Mouse (Mus musculus) MEL (cell line): ENCODE results near the gene Arx. TPM values are rescaled to one million over a fixed set of nuclear protein-coding genes. Genes with fewer than 3 reads are reported as not detected.

Source experiments
- DNase-seq: peaks from one replicate; pipeline ENCODE4 v3.0.0; 2011; ENCODE audit warnings: low read depth, low spot score
- H3K27ac ChIP-seq: 2 replicates; pipeline ENCODE4 v1.5.1; 2012; ENCODE audit warnings: low read depth, mild to moderate bottlenecking, control low read depth, low read length, moderate library complexity; ENCODE audit not compliant: control insufficient read depth
- H3K27me3 ChIP-seq, 2 experiments: fragments of 150-350 bp in 1 of 2; sonication (generic) in 1 of 2; 2 replicates each; pipeline ENCODE4 v1.6.1; 2012; ENCODE audit warnings: low read length in 2 of 2, mild to moderate bottlenecking in 2 of 2, improper control_type of control experiment in 1 of 2, moderate library complexity in 1 of 2; ENCODE audit not compliant: insufficient read depth in 2 of 2, control insufficient read depth in 1 of 2
- H3K36me3 ChIP-seq, 2 experiments: 2 replicates each; pipeline ENCODE4 v1.6.1; 2012 to 2014; ENCODE audit warnings: low read length in 2 of 2, improper control_type of control experiment in 1 of 2, inconsistent platforms in 1 of 2, mild to moderate bottlenecking in 1 of 2; ENCODE audit not compliant: insufficient read depth in 2 of 2, control insufficient read depth in 1 of 2
- H3K4me1 ChIP-seq, 2 experiments: fragments of 150-350 bp in 1 of 2; sonication (generic) in 1 of 2; 2 replicates each; pipeline ENCODE4 v1.6.1; 2012; ENCODE audit warnings: low read length in 2 of 2, improper control_type of control experiment in 1 of 2, mild to moderate bottlenecking in 1 of 2; ENCODE audit not compliant: insufficient read depth in 2 of 2, control insufficient read depth in 1 of 2
- H3K4me3 ChIP-seq, 2 experiments: fragments of 150-350 bp in 1 of 2; sonication (generic) in 1 of 2; 2 replicates each; pipeline ENCODE4 v1.5.1; 2012; ENCODE audit warnings: low read depth in 2 of 2, low read length in 2 of 2, mild to moderate bottlenecking in 2 of 2, moderate library complexity in 2 of 2, control low read depth in 1 of 2, improper control_type of control experiment in 1 of 2; ENCODE audit not compliant: control insufficient read depth in 1 of 2, insufficient read depth in 1 of 2
- H3K79me2 ChIP-seq: 2 replicates; pipeline ENCODE4 v1.6.1; 2012; ENCODE audit warnings: mild to moderate bottlenecking, low read length, moderate library complexity; ENCODE audit not compliant: control insufficient read depth, poor library complexity, insufficient read depth
- H3K9ac ChIP-seq: 2 replicates; pipeline ENCODE4 v1.6.1; 2012; ENCODE audit warnings: low read depth, mild to moderate bottlenecking, control low read depth, low read length, moderate library complexity; ENCODE audit not compliant: control insufficient read depth, poor library complexity, severe bottlenecking
- H3K9me3 ChIP-seq: fragments of 150-350 bp; sonication (generic); replicated peaks from 2 replicates; pipeline ENCODE4 v1.6.1; 2012; ENCODE audit warnings: mild to moderate bottlenecking, low read length, improper control_type of control experiment, moderate library complexity; ENCODE audit not compliant: insufficient read depth
- CTCF ChIP-seq, 3 experiments: IDR thresholded peaks in 2 of 3; conservative IDR thresholded peaks in 1 of 3; 2 replicates each; pipeline ENCODE4 v1.5.1; 2011 to 2012; ENCODE audit warnings: low read length in 3 of 3, low read depth in 2 of 3, mild to moderate bottlenecking in 2 of 3, improper control_type of control experiment in 1 of 3, inconsistent platforms in 1 of 3, mixed read lengths in 1 of 3, moderate library complexity in 1 of 3; ENCODE audit not compliant: control insufficient read depth in 1 of 3, insufficient read depth in 1 of 3, poor library complexity in 1 of 3, severe bottlenecking in 1 of 3
- ETS1 ChIP-seq: IDR thresholded peaks from 2 replicates; pipeline ENCODE4 v1.6.1; 2012; ENCODE audit warnings: low read depth, mild to moderate bottlenecking, inconsistent platforms, low read length, improper control_type of control experiment, moderate library complexity
- GATA1 ChIP-seq: IDR thresholded peaks from 2 replicates; pipeline ENCODE4 v1.6.1; 2011; ENCODE audit warnings: low read depth, low read length, improper control_type of control experiment
- HCFC1 ChIP-seq: IDR thresholded peaks from 2 replicates; pipeline ENCODE4 v1.6.1; 2012; ENCODE audit warnings: low read depth, mild to moderate bottlenecking, inconsistent platforms, low read length, improper control_type of control experiment, moderate library complexity
- JUND ChIP-seq: IDR thresholded peaks from 2 replicates; pipeline ENCODE4 v1.6.1; 2011; ENCODE audit warnings: low read depth, mild to moderate bottlenecking, improper control_type of control experiment, low read length
- KAT2A ChIP-seq: conservative IDR thresholded peaks from 2 replicates; pipeline ENCODE4 v1.6.1; 2012; ENCODE audit warnings: low read depth, low read length, improper control_type of control experiment, inconsistent platforms
- MAZ ChIP-seq: IDR thresholded peaks from 2 replicates; pipeline ENCODE4 v1.6.1; 2012; ENCODE audit warnings: low read depth, mild to moderate bottlenecking, inconsistent platforms, low read length, improper control_type of control experiment
- MEF2A ChIP-seq: IDR thresholded peaks from 2 replicates; pipeline ENCODE4 v1.6.1; 2014; ENCODE audit warnings: low read depth, mild to moderate bottlenecking, inconsistent platforms, low read length, improper control_type of control experiment; ENCODE audit not compliant: poor library complexity, insufficient replicate concordance, severe bottlenecking; ENCODE audit errors: extremely low read depth
- MXI1 ChIP-seq: IDR thresholded peaks from 2 replicates; pipeline ENCODE4 v1.6.1; 2011; ENCODE audit warnings: mild to moderate bottlenecking, low read depth, low read length, improper control_type of control experiment
- NRF1 ChIP-seq: IDR thresholded peaks from 2 replicates; pipeline ENCODE4 v1.6.1; 2014; ENCODE audit warnings: low read depth, mild to moderate bottlenecking, inconsistent platforms, low read length, improper control_type of control experiment, moderate library complexity; ENCODE audit not compliant: poor library complexity, insufficient read depth, severe bottlenecking
- RAD21 ChIP-seq: IDR thresholded peaks from 2 replicates; pipeline ENCODE4 v1.6.1; 2011; ENCODE audit warnings: mild to moderate bottlenecking, low read depth, low read length, improper control_type of control experiment
- SMC3 ChIP-seq: IDR thresholded peaks from 2 replicates; pipeline ENCODE4 v1.6.1; 2011; ENCODE audit warnings: low read depth, low read length, improper control_type of control experiment
- USF2 ChIP-seq, 2 experiments: IDR thresholded peaks; 2 replicates each; pipeline ENCODE4 v1.6.1; 2011 to 2012; ENCODE audit warnings: improper control_type of control experiment in 2 of 2, low read length in 2 of 2, borderline replicate concordance in 1 of 2, inconsistent platforms in 1 of 2, low read depth in 1 of 2, mild to moderate bottlenecking in 1 of 2; ENCODE audit not compliant: insufficient read depth in 1 of 2
- ZC3H11A ChIP-seq: IDR thresholded peaks from 2 replicates; pipeline ENCODE4 v1.6.1; 2012; ENCODE audit warnings: low read depth, mild to moderate bottlenecking, inconsistent platforms, low read length, improper control_type of control experiment
- ZMIZ1 ChIP-seq: IDR thresholded peaks from 2 replicates; pipeline ENCODE4 v1.6.1; 2012; ENCODE audit warnings: low read depth, mild to moderate bottlenecking, inconsistent platforms, low read length, improper control_type of control experiment, moderate library complexity
- polyA plus RNA-seq, 2 experiments: library from polyadenylated mRNA; stranded (reverse) in 1 of 2; unstranded in 1 of 2; fragments of >175 nt in 1 of 2; fragments of >200 nt in 1 of 2; gene quantifications; 2 replicates each; pipeline versions ENCODE4 v1.2.1 to v1.2.4; 2012; ENCODE audit warnings: low replicate concordance in 2 of 2, low read depth in 1 of 2; ENCODE audit not compliant: insufficient read length in 2 of 2, insufficient read depth in 1 of 2, missing spikeins in 1 of 2
- total RNA-seq: library from RNA; depleted of rRNA; stranded (reverse); fragments of 300-350 nt; gene quantifications from 2 replicates; pipeline ENCODE4 v1.2.3, GENCODE M21; 2012

Arx gene
- total and polyA plus RNA-seq, 3 experiments: not detected

DNA sequence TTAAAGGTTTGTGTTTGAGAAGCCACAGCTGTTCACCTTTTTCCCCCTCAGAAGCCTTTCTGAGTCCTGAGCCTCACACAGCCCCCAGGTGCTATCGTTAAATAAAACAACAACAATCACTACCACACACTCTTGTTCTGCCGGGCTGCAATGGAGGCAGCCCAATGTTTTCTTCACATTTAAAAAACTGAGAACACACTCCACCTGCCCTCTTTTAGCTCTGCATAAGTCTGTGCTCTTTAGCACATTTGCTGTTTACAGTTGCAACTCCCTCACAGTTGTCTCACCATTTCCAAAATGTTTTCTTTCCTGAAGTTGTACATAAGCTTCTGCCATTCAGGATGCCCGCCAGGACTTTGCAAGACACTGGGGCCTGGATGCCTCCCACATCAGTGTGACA is 10.6 kb upstream of the Arx start:
- no peaks in the 10 kb centered on the region; a peak in 1 of 4 replicates for H3K36me3 ChIP-seq

DNA sequence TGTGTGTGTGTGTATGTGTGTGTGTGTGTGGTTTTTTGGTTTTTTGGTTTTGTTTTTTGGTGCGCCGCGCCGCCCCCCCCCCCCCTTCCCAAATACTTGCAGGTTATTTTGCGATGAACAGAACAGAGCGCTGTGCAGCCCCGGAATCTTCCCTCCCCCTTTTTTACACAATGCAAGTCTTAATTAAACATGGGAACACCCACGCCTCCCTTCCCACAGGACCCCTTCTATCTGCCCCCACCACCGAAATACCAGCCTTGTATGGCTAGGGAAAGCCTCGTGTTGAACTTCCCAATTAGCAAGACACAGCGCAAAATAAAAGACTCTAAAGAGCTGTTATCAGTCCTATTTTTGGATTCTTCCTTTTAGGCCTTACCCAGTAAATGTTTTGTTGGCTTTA is 6.3 kb upstream of the Arx start:
- H3K27me3 ChIP-seq: no peaks in the 10 kb centered on the region; a peak in 1 of 4 replicates
- H3K36me3 ChIP-seq: no peaks in the 10 kb centered on the region; a peak in 1 of 4 replicates
- H3K4me1 ChIP-seq: 0 out of 4 replicates have a peak, but pooled peaks cover 0 to 4% of the 10 kb centered on the region in 2 experiments
- H3K79me2 ChIP-seq: no peaks in the 10 kb centered on the region
- no peaks in the 10 kb centered on the region for H3K9me3 ChIP-seq
- H3K9ac ChIP-seq: no peak overlapping the region
- peak overlapping the region; percentile 17 to 45; a peak in 1 of 4 replicates for H3K4me3 ChIP-seq
- no peak for TF ChIP-seq ZMIZ1
- TF ChIP-seq MEF2A: peak; percentile 74; the same call in 1 of the 2 replicates
- no peak overlapping the region for H3K27ac ChIP-seq
- DNase-seq: peak; percentile 25

More for the DNA sequence above, 10.6 kb upstream of the Arx start:
- Histone ChIP-seq H3K27ac (no peak overlapping the region), H3K9ac (no peak overlapping the region), H3K4me3 (no peak overlapping the region), H3K9me3 (no peaks in the 10 kb centered on the region)
- no peak for DNase-seq
- TF ChIP-seq MAZ: no peak
- TF ChIP-seq ETS1: no peak
- TF ChIP-seq USF2 (IDR thresholded peaks at IDR 0.05; ENCODE audit: borderline replicate concordance in 1 of 2, insufficient read depth in 1 of 2, low read depth in 1 of 2, low read length in 2 of 2): no peak
- no peak for TF ChIP-seq JUND
- TF ChIP-seq GATA1: no peak
- TF ChIP-seq KAT2A: no peak
- TF ChIP-seq NRF1: no peak
- no peak for TF ChIP-seq HCFC1
- TF ChIP-seq MXI1: no peak
- TF ChIP-seq, all 39 proteins: peak for 0
- H3K4me1 ChIP-seq: 0 out of 4 replicates have a peak, but pooled peaks cover 0 to 5% of the 10 kb centered on the region in 2 experiments
- no peaks in the 10 kb centered on the region for H3K79me2 ChIP-seq
- no peaks in the 10 kb centered on the region; a peak in 1 of 4 replicates for H3K27me3 ChIP-seq

DNA sequence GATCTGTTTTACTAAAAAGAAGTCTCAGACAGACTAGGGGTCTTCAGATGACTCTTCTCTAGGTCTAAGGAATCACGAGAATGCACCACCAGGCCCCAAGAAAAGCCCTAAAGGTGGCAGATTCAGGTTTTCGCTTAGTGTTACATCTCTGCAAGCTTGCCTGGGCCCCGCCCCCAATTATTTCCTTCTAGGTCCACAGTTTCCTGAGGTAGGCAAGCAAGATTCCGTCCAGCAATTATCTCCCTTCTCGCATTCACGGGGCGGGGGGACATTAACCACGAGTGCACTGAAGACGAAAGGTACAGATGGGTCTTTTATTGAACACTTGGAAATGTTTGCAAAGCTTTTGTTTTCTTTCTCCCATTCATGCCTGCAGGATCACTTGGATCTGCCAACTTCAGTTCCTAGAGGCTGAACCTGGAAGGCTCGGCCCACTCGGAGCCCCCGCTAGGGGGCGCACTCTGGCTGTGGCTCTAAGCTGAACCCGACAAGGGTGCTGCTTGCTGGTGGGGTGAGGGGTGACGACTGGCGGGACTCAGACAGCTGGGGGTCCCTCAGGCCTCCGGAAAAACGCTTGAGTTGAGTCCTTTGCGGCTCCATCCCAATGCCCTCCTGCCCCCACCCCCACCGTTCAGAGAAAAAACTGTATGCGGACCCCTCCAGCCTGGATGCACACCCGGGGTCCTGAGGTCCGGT is 5.1 kb upstream of the Arx start:
- Histone ChIP-seq H3K27me3 (no peaks in the 10 kb centered on the region; a peak in 1 of 4 replicates), H3K36me3 (no peaks in the 10 kb centered on the region; a peak in 1 of 4 replicates), H3K79me2 (no peaks in the 10 kb centered on the region), H3K4me3 (no peak overlapping the region), H3K4me1 (0 out of 4 replicates have a peak, but pooled peaks cover 0 to 2% of the 10 kb centered on the region in 2 experiments), H3K9ac (no peak overlapping the region), H3K9me3 (no peaks in the 10 kb centered on the region), H3K27ac (no peak overlapping the region)
- peak; percentile 60 for DNase-seq
- TF ChIP-seq CTCF (IDR thresholded peaks at IDR 0.05 in 2 of 3, conservative IDR thresholded peaks at IDR 0.05 in 1 of 3; ENCODE audit: control insufficient read depth in 1 of 3, insufficient read depth in 1 of 3, low read depth in 2 of 3, low read length in 3 of 3, poor library complexity in 1 of 3, severe bottlenecking in 1 of 3) (peak; percentile 65 to 89 (median 66)), ZC3H11A (peak; percentile 33), HCFC1 (no peak), SMC3 (peak; percentile 70), RAD21 (peak; percentile 61), JUND (no peak)
